Comparison of ENCODE assay signal across 8 mouse cellular contexts in the genomic region with DNA sequence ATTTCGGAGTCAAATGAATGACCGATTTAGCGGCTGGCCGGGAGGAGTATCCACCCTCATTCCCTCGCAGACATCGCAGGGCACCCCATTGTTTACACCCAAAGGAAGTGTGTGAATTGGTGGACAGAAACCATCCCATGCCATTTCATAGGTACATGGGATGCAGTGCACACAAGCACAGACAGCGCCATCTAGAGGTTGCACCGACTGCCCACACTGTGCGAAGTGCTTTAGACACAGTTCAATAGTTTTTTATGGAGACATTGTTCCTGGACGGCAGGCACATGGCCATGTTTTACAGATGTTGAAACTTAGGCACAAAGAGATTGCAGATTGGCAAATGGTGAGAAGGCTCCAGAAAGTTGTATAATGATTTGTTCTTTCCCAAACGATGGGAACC. TPM values are rescaled to one million over a fixed set of nuclear protein-coding genes. Genes with fewer than 3 reads are reported as not detected.
DNase-seq lines count a peak whose midpoint lies in the region; ATAC-seq and TF ChIP-seq lines count a peak whose summit lies in the region.

No protein-coding gene starts in this region.

- TF ChIP-seq CTCF in cerebellum, adult 2 months (IDR thresholded peaks at IDR 0.05; ENCODE audit: borderline replicate concordance, insufficient read depth, low read depth, low read length) = peak; percentile 74
- peak; percentile 64 for TF ChIP-seq CTCF in brain, embryonic 14.5 days (IDR thresholded peaks at IDR 0.05; ENCODE audit: borderline replicate concordance, extremely low read depth, insufficient read depth, insufficient read length)

- no peaks in the 10 kb centered on the region for H3K9me3 ChIP-seq in kidney, embryonic 15.5 days (replicated peaks)
- no peaks in the 10 kb centered on the region for H3K9me3 ChIP-seq in neural tube, embryonic 11.5 days (ENCODE audit: control insufficient read depth, low read length)

- TF ChIP-seq POLR2A in cerebellum, adult 2 months (IDR thresholded peaks at IDR 0.05; ENCODE audit: borderline replicate concordance, insufficient read depth, low read length) = no peak
- no peak for TF ChIP-seq POLR2A in brain, embryonic 14.5 days (IDR thresholded peaks at IDR 0.05; ENCODE audit: borderline replicate concordance, extremely low read depth, insufficient read depth, insufficient read length, poor library complexity, severe bottlenecking)

- no peaks in the 10 kb centered on the region for H3K36me3 ChIP-seq in kidney, embryonic 15.5 days
- H3K36me3 ChIP-seq in neural tube, embryonic 11.5 days (ENCODE audit: control insufficient read depth, insufficient read depth, low read length) = no peaks in the 10 kb centered on the region

- DNase-seq in cerebellum, adult 2 months = peak; percentile 29 to 46
- DNase-seq in cerebellum, adult 11-12 months = no peak
- peak; percentile 6 for DNase-seq in 3T3-L1 (ENCODE audit: low read depth, low spot score)
- peak; percentile 42 for DNase-seq in brain, embryonic 14.5 days (ENCODE audit: low read depth)
- DNase-seq in neural tube, embryonic 11.5 days (ENCODE audit: low spot score) = peak; percentile 50
- DNase-seq in frontal cortex, adult 2 months (ENCODE audit: extremely low spot score in 1 of 2, low spot score in 1 of 2) = no peak
- DNase-seq in heart, adult 9 months (ENCODE audit: low spot score in 2 of 2) = no peak

- no peak overlapping the region for H3K9ac ChIP-seq in kidney, embryonic 15.5 days
- H3K9ac ChIP-seq in neural tube, embryonic 11.5 days (ENCODE audit: low read length) = no peak overlapping the region

- H3K4me2 ChIP-seq in kidney, embryonic 15.5 days = peak overlapping the region; percentile 55
- no peak overlapping the region for H3K4me2 ChIP-seq in neural tube, embryonic 11.5 days (ENCODE audit: low read depth)

- no peak overlapping the region for H3K27ac ChIP-seq in cerebellum, adult 2 months (ENCODE audit: insufficient read depth, low read length)
- no peak overlapping the region for H3K27ac ChIP-seq in kidney, embryonic 15.5 days
- H3K27ac ChIP-seq in neural tube, embryonic 11.5 days (ENCODE audit: low read depth, low read length) = no peak overlapping the region

- H3K4me3 ChIP-seq in cerebellum, adult 2 months (replicated peaks; ENCODE audit: insufficient read depth, low read depth, low read length) = peak overlapping the region; percentile 58
- H3K4me3 ChIP-seq in kidney, embryonic 15.5 days (replicated peaks) = peak overlapping the region; percentile 24
- no peak overlapping the region for H3K4me3 ChIP-seq in neural tube, embryonic 11.5 days (ENCODE audit: low read depth, low read length)

- 49% methylated on average over 11 of the region's 11 CpGs for WGBS in cerebellum, adult 2 months
- WGBS in kidney, embryonic 15.5 days = 24% methylated on average over 11 of the region's 11 CpGs
- WGBS in neural tube, embryonic 11.5 days = 34% methylated on average over 11 of the region's 11 CpGs

- no peaks in the 10 kb centered on the region for H3K27me3 ChIP-seq in cerebellum, adult 2 months (ENCODE audit: control insufficient read depth, insufficient read depth, low read length)
- H3K27me3 ChIP-seq in kidney, embryonic 15.5 days = peaks cover 14% of the 10 kb centered on the region; the same call in 1 of the 2 replicates
- H3K27me3 ChIP-seq in neural tube, embryonic 11.5 days (ENCODE audit: control insufficient read depth, insufficient read depth, low read length) = peaks cover 4% of the 10 kb centered on the region; the same call in 1 of the 2 replicates

- H3K4me1 ChIP-seq in cerebellum, adult 2 months (ENCODE audit: control insufficient read depth, insufficient read depth, low read length) = no peaks in the 10 kb centered on the region
- peaks cover 7% of the 10 kb centered on the region for H3K4me1 ChIP-seq in kidney, embryonic 15.5 days
- no peaks in the 10 kb centered on the region for H3K4me1 ChIP-seq in neural tube, embryonic 11.5 days (ENCODE audit: control insufficient read depth, insufficient read depth, low read length)

- ATAC-seq in kidney, embryonic 15.5 days (replicated peaks; ENCODE audit: low FRiP score) = no peak
- no peak for ATAC-seq in neural tube, embryonic 11.5 days (ENCODE audit: insufficient read depth, low FRiP score, low TSS enrichment)

RNA-seq across cellular contexts. Expression of a gene that starts 5.6 kb away (rescaled TPM):
- 18.4 and 18.6 TPM in 2 replicates for polyA plus RNA-seq in cerebellum, adult 2 months (2012; rRNA removed)
- 10.4 and 12.1 TPM in 2 replicates for polyA plus RNA-seq in brain, embryonic 14.5 days (2012; rRNA removed)
- 1.9 and 2.2 TPM in 2 replicates for polyA plus RNA-seq in kidney, embryonic 15.5 days (2015; fragmentation: Nextera tagmentation; extraction: Ambion mirVana)
- polyA plus RNA-seq in neural tube, embryonic 11.5 days (2014; fragmentation: Nextera tagmentation; extraction: Ambion mirVana) = 5.3 and 6.2 TPM in 2 replicates
- 11.0 and 11.9 TPM in 2 replicates for polyA plus RNA-seq in frontal cortex, adult 2 months (2012; rRNA removed)

Comparison
In these comparisons a context has a peak if more than half of its experiments do, and no peak if none do; other contexts are left out.
1. DNase-seq: peak in cerebellum, adult 2 months (2 of 2), 3T3-L1 (single experiment), brain, embryonic 14.5 days (single experiment) and neural tube, embryonic 11.5 days (single experiment); none in cerebellum, adult 11-12 months (single experiment), frontal cortex, adult 2 months (0 of 2) and heart, adult 9 months (0 of 2).